Mouse (Mus musculus) adrenal gland, postnatal 4 days (tissue): Measurements from ENCODE around the gene Cenpx. TPM values are rescaled to one million over a fixed set of nuclear protein-coding genes. Genes with fewer than 3 reads are reported as not detected.

Experiments
- DNase-seq, 2 experiments: peaks; one replicate each; pipeline ENCODE4 v3.0.0; 2021 to 2022; ENCODE audit warnings: low spot score in 2 of 2, mixed read lengths in 2 of 2
- total RNA-seq, 2 experiments: library from RNA; stranded (reverse); gene quantifications; 2 replicates each; pipeline ENCODE4 v1.2.3; 2021

Cenpx gene
- total RNA-seq, 2 experiments from 2014 or later: 49.5 to 52.5 TPM

DNA sequence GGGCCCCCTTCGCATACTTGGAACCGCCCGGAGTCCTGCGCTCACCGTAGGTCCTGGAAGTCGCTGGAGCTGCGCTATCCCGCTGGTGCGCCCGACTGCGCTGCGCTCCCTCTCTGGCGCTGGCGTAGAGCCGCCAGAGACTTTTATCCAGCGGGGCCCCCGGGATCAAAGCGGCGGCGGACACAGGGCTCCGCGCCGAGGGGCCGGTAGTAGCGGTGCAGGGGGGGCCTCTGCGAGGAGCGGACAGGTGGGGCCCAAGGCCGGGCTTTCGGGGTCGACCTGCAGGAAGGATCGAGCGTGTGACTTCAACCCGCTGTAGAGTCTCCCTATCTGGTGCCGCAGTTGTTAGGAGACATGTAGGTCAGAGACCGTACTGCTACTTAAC, 52.5 kb downstream of the Cenpx start, which contains the start of gene Notum:
Gene Notum, minus strand, starts transcription at position 100 of the 385 bp plus-strand sequence.
- no peak for DNase-seq

Other genes starting within 250 kb of the Cenpx start
- gene Arl16, start 246.1 kb downstream of the Cenpx start, total RNA-seq: 10 to 100 TPM; 24.4 to 26.8 TPM
- 100 to 1,000 TPM; 105 to 107 TPM for gene Mrpl12, start 229.1 kb downstream of the Cenpx start, total RNA-seq
- gene Slc25a10, start 221.9 kb downstream of the Cenpx start, total RNA-seq: 100 to 1,000 TPM; 102 to 103 TPM
- gene Gcgr, start 183.0 kb downstream of the Cenpx start, total RNA-seq: 1 to 10 TPM; 2.5 to 9.8 TPM
- 10 to 100 TPM; 80.6 to 84.2 TPM for gene Mcrip1, start 164.0 kb downstream of the Cenpx start, total RNA-seq
- gene Ppp1r27, start 162.6 kb downstream of the Cenpx start, total RNA-seq: 1 to 10 TPM; 1.3 to 5.6 TPM
- gene P4hb, start 140.5 kb downstream of the Cenpx start, total RNA-seq: 100 to 1,000 TPM; 531 to 539 TPM
- gene Arhgdia, start 132.1 kb downstream of the Cenpx start, total RNA-seq: 100 to 1,000 TPM; 321 to 354 TPM
- 100 to 1,000 TPM; 136 to 169 TPM for gene Alyref, start 115.4 kb downstream of the Cenpx start, total RNA-seq
- 10 to 100 TPM; 87.4 to 90.7 TPM for gene Anapc11, start 115.3 kb downstream of the Cenpx start, total RNA-seq
- 1 to 10 TPM; 2.4 to 5.4 TPM for gene Npb, start 105.3 kb downstream of the Cenpx start, total RNA-seq
- 100 to 1,000 TPM; 135 to 144 TPM for gene Pcyt2, start 95.8 kb downstream of the Cenpx start, total RNA-seq
- gene Sirt7, start 88.5 kb downstream of the Cenpx start, total RNA-seq: 10 to 100 TPM; 49.0 to 58.1 TPM
- gene Mafg, start 80.1 kb downstream of the Cenpx start, total RNA-seq: 10 to 100 TPM; 51.4 to 56.0 TPM
- gene Pycr1, start 70.0 kb downstream of the Cenpx start, total RNA-seq: 1 to 10 TPM; 5.4 to 8.6 TPM
- 1 to 10 TPM; 1.4 to 3.8 TPM for gene Myadml2, start 65.6 kb downstream of the Cenpx start, total RNA-seq
- 10 to 100 TPM in 1 of 2 experiments, 1 to 10 TPM in 1; 8.6 to 14.8 TPM for gene Notum, start 52.6 kb downstream of the Cenpx start, total RNA-seq
- gene Aspscr1, start 40.8 kb downstream of the Cenpx start, total RNA-seq: 100 to 1,000 TPM; 108 to 110 TPM
- 10 to 100 TPM; 44.2 to 44.8 TPM for gene Lrrc45, start 187 bp upstream of the Cenpx start, total RNA-seq
- gene Rac3, start 7.7 kb upstream of the Cenpx start, total RNA-seq: 10 to 100 TPM; 12.7 to 17.4 TPM
- 10 to 100 TPM; 40.9 to 43.3 TPM for gene Dcxr, start 13.5 kb upstream of the Cenpx start, total RNA-seq
- 1 to 10 TPM; 7.4 to 7.8 TPM for gene Cbr2, start 18.4 kb upstream of the Cenpx start, total RNA-seq
- 10 to 100 TPM; 20.2 to 49.6 TPM for gene Hmga1b, start 49.1 kb upstream of the Cenpx start, total RNA-seq
- gene Rfng, start 70.5 kb upstream of the Cenpx start, total RNA-seq: 10 to 100 TPM; 18.9 to 22.7 TPM
- 100 to 1,000 TPM; 109 to 111 TPM for gene Gps1, start 70.5 kb upstream of the Cenpx start, total RNA-seq
- 10 to 100 TPM; 66.8 to 71.1 TPM for gene Dus1l, start 82.7 kb upstream of the Cenpx start, total RNA-seq
- gene Fasn, start 110.8 kb upstream of the Cenpx start, total RNA-seq: 10 to 100 TPM; 86.7 to 96.3 TPM
- gene Ccdc57, start 219.1 kb upstream of the Cenpx start, total RNA-seq: 10 to 100 TPM; 14.3 to 14.4 TPM
- 1 to 10 TPM; 6.9 to 8.6 TPM for gene Slc16a3, start 234.7 kb upstream of the Cenpx start, total RNA-seq